Mouse (Mus musculus) neural tube, embryonic 14.5 days (tissue): Measurements from ENCODE around the gene Ldhb. TPM values are rescaled to one million over a fixed set of nuclear protein-coding genes. Genes with fewer than 3 reads are reported as not detected.
"Not testable (repeated sequence)": the region's sequence is repeated elsewhere in the genome, so short reads cannot be mapped to it uniquely, and the experiment has no call there.

Source experiments
- ATAC-seq: fragments of 200-750 bp; cut with Nextera tagmentation; 2 replicates; pipeline ENCODE4 v1.8.0; 2017; ENCODE audit warnings: low read depth, mild to moderate bottlenecking, moderate TSS enrichment, moderate library complexity
- H3K27ac ChIP-seq: fragments of 300-500 bp; sonication (generic); 2 replicates; pipeline ENCODE4 v1.5.1; 2014; ENCODE audit warnings: low read depth, mild to moderate bottlenecking, control low read depth, low read length, moderate library complexity, mixed read lengths
- H3K27me3 ChIP-seq: fragments of 300-500 bp; sonication (generic); 2 replicates; pipeline ENCODE4 v1.6.1; 2014; ENCODE audit warnings: low read length; ENCODE audit not compliant: control insufficient read depth, insufficient read depth
- H3K36me3 ChIP-seq: fragments of 300-500 bp; sonication (generic); 2 replicates; pipeline ENCODE4 v1.6.1; 2014; ENCODE audit warnings: low read length, mixed read lengths; ENCODE audit not compliant: control insufficient read depth, insufficient read depth
- H3K4me1 ChIP-seq: fragments of 300-500 bp; sonication (generic); 2 replicates; pipeline ENCODE4 v1.6.1; 2014; ENCODE audit warnings: low read length; ENCODE audit not compliant: control insufficient read depth, insufficient read depth
- H3K4me2 ChIP-seq: fragments of 300-500 bp; sonication (generic); 2 replicates; pipeline ENCODE4 v1.6.1; 2014; ENCODE audit warnings: mild to moderate bottlenecking, low read depth, low read length, control low read depth
- H3K4me3 ChIP-seq: fragments of 300-500 bp; sonication (generic); 2 replicates; pipeline ENCODE4 v1.5.1; 2014; ENCODE audit warnings: low read depth, low read length, control low read depth, mixed read lengths
- H3K9ac ChIP-seq: fragments of 300-500 bp; sonication (generic); replicated peaks from 2 replicates; pipeline ENCODE4 v1.6.1; 2014; ENCODE audit warnings: low read depth, mild to moderate bottlenecking, control low read depth, low read length, mixed read lengths
- H3K9me3 ChIP-seq: fragments of 300-500 bp; sonication (generic); 2 replicates; pipeline ENCODE4 v1.6.1; 2016; ENCODE audit warnings: low read length; ENCODE audit not compliant: control insufficient read depth
- WGBS: fragments of 180-500 bp; shearing (Covaris S2); extraction: QIAGEN DNeasy Blood & Tissue Kit; methylation state at CpG from one replicate; pipeline ENCODE4 v1.1.7; 2014; 5-methylcytosine and 5-hydroxymethylcytosine counted together
- polyA plus RNA-seq: library from polyadenylated mRNA; unstranded; fragments of >200 nt; fragmentation: Nextera tagmentation; extraction: Ambion mirVana; gene quantifications from 2 replicates; pipeline ENCODE4 v1.2.1, GENCODE M21; 2014

The Ldhb gene
- polyA plus RNA-seq, 1 experiment from 2014 or later = 607 TPM

GRCm38 (mm10) chr6:142524635-142525308 is 17.0 kb upstream of the Ldhb start:
- Histone ChIP-seq H3K4me3 (no peak overlapping the region), H3K9me3 (no peaks in the 10 kb centered on the region), H3K27ac (no peak overlapping the region), H3K4me2 (no peak overlapping the region), H3K36me3 (no peaks in the 10 kb centered on the region), H3K27me3 (no peaks in the 10 kb centered on the region), H3K4me1 (no peaks in the 10 kb centered on the region), H3K9ac (no peak overlapping the region)
- 4% methylated on average over 4 of the region's 4 CpGs for WGBS
- ATAC-seq = peak; percentile 90

- Histone ChIP-seq H3K4me1 (no peaks in the 10 kb centered on the region), H3K27me3 (no peaks in the 10 kb centered on the region), H3K27ac (no peak overlapping the region), H3K4me3 (no peak overlapping the region), H3K9ac (no peak overlapping the region), H3K4me2 (no peak overlapping the region), H3K9me3 (no peaks in the 10 kb centered on the region), H3K36me3 (no peaks in the 10 kb centered on the region)
- no peak for ATAC-seq
- WGBS = 84% methylated on average over 12 of the region's 12 CpGs
These were observed 13.9 kb upstream of the Ldhb start for GRCm38 (mm10) chr6:142521591-142522110.

- H3K27ac ChIP-seq = no peak overlapping the region
- H3K9ac ChIP-seq = no peak overlapping the region
- no peak overlapping the region for H3K4me2 ChIP-seq
- peak; percentile 76 for ATAC-seq
- no peaks in the 10 kb centered on the region for H3K27me3 ChIP-seq
- no peaks in the 10 kb centered on the region for H3K9me3 ChIP-seq
- H3K4me3 ChIP-seq = no peak overlapping the region
- no peaks in the 10 kb centered on the region for H3K4me1 ChIP-seq
- no peaks in the 10 kb centered on the region for H3K36me3 ChIP-seq
- 16% methylated on average over 6 of the region's 6 CpGs for WGBS
These were observed 11.4 kb upstream of the Ldhb start for GRCm38 (mm10) chr6:142519110-142519509.

GRCm38 (mm10) chr6:142515379-142515778 is 7.6 kb upstream of the Ldhb start:
- H3K4me3 ChIP-seq = not testable (repeated sequence)
- 77% methylated on average over 8 of the region's 9 CpGs for WGBS

GRCm38 (mm10) chr6:142514912-142515311 is 7.2 kb upstream of the Ldhb start:
- WGBS = 4% methylated on average over 10 of the region's 10 CpGs
- no peaks in the 10 kb centered on the region for H3K27me3 ChIP-seq
- no peak overlapping the region for H3K27ac ChIP-seq
- no peak overlapping the region for H3K4me2 ChIP-seq
- no peaks in the 10 kb centered on the region for H3K9me3 ChIP-seq
- H3K9ac ChIP-seq = no peak overlapping the region
- H3K4me1 ChIP-seq = no peaks in the 10 kb centered on the region
- H3K4me3 ChIP-seq = no peak overlapping the region
- H3K36me3 ChIP-seq = no peaks in the 10 kb centered on the region
- ATAC-seq = no peak

More at GRCm38 (mm10) chr6:142515379-142515778, 7.6 kb upstream of the Ldhb start:
- H3K9ac ChIP-seq, H3K4me1 ChIP-seq, H3K9me3 ChIP-seq, H3K27me3 ChIP-seq, H3K27ac ChIP-seq, H3K36me3 ChIP-seq, H3K4me2 ChIP-seq, ATAC-seq: not testable (repeated sequence)

- Histone ChIP-seq H3K4me1 (no peaks in the 10 kb centered on the region; the same call in 1 of the 2 replicates), H3K4me3 (no peak overlapping the region), H3K36me3 (no peaks in the 10 kb centered on the region), H3K4me2 (no peak overlapping the region), H3K27me3 (no peaks in the 10 kb centered on the region), H3K27ac (no peak overlapping the region), H3K9ac (no peak overlapping the region), H3K9me3 (no peaks in the 10 kb centered on the region)
- 67% methylated on average over 3 of the region's 3 CpGs for WGBS
- ATAC-seq = no peak
These were observed 5.1 kb upstream of the Ldhb start for GRCm38 (mm10) chr6:142512902-142513301.

- Histone ChIP-seq H3K27ac (no peak overlapping the region), H3K4me2 (no peak overlapping the region), H3K36me3 (no peaks in the 10 kb centered on the region), H3K4me3 (no peak overlapping the region), H3K9ac (no peak overlapping the region), H3K27me3 (no peaks in the 10 kb centered on the region), H3K4me1 (no peaks in the 10 kb centered on the region; the same call in 1 of the 2 replicates), H3K9me3 (no peaks in the 10 kb centered on the region)
- WGBS = 29% methylated on average over 12 of the region's 12 CpGs
- no peak for ATAC-seq
These were observed 3.9 kb upstream of the Ldhb start for GRCm38 (mm10) chr6:142511516-142512135.

- 31% methylated on average over 4 of the region's 4 CpGs for WGBS
- H3K4me3 ChIP-seq = no peak overlapping the region
- no peak overlapping the region for H3K27ac ChIP-seq
- no peak for ATAC-seq
- H3K4me1 ChIP-seq = peaks cover 10% of the 10 kb centered on the region; the same call in 1 of the 2 replicates
- no peaks in the 10 kb centered on the region for H3K36me3 ChIP-seq
- no peak overlapping the region for H3K4me2 ChIP-seq
- H3K27me3 ChIP-seq = no peaks in the 10 kb centered on the region
- H3K9ac ChIP-seq = no peak overlapping the region
- no peaks in the 10 kb centered on the region for H3K9me3 ChIP-seq
These were observed 906 bp upstream of the Ldhb start for GRCm38 (mm10) chr6:142508663-142509062.
